Mouse (Mus musculus): ENCODE data around the gene Fam3c. TPM values are rescaled to one million over a fixed set of nuclear protein-coding genes. Genes with fewer than 3 reads are reported as not detected.

Fam3c gene
- total RNA-seq, 2 experiments from 2014 or later, result 52.3 to 53.1 TPM

Other genes with a start within 250 kb of the Fam3c start
- not detected for gene Wnt16, start 68.0 kb downstream of the Fam3c start, total RNA-seq (2021)

All from adrenal gland, adult 18-20 months (tissue).